In genomic region chr2:14875616-14876015, GRCm38 (mm10) we compare ENCODE assay signal across 12 mouse cellular contexts.
DNase-seq lines count a peak whose midpoint lies in the region; ATAC-seq and TF ChIP-seq lines count a peak whose summit lies in the region.
"Had no signal": no experiment of that assay in that cellular context is flagged by ENCODE, and none has a peak within 500 bp of the region (broad histone marks: within the 10 kb centered on the region; RNA-seq: fewer than 3 reads in every experiment).

No protein-coding gene starts in this region.

- H3K4me2 ChIP-seq in hindbrain, embryonic 16.5 days (ENCODE audit: low read length) = peak overlapping the region; percentile 61
- H3K4me2 ChIP-seq in neural tube, embryonic 12.5 days (replicated peaks) = no peak overlapping the region
- H3K4me2 ChIP-seq: embryonic facial prominence, embryonic 13.5 days; liver, embryonic 13.5 days had no signal

- H3K4me1 ChIP-seq in hindbrain, embryonic 16.5 days (ENCODE audit: control insufficient read depth, insufficient read depth, low read depth, low read length) = peaks cover 8% of the 10 kb centered on the region; the same call in 1 of the 2 replicates
- H3K4me1 ChIP-seq in neural tube, embryonic 12.5 days = peaks cover 12% of the 10 kb centered on the region; the same call in 1 of the 2 replicates
- H3K4me1 ChIP-seq: liver, embryonic 13.5 days had no signal

- DNase-seq in left cerebral cortex, adult 2 months (ENCODE audit: extremely low spot score in 1 of 2, low spot score in 2 of 2) = no peak
- DNase-seq in left cerebral cortex, adult 11 months (ENCODE audit: low spot score) = no peak
- peak; percentile 28 to 63 for DNase-seq in adrenal gland, postnatal 36 days
- no peak for DNase-seq in spleen, postnatal 10 days (ENCODE audit: low spot score in 2 of 2)
- no peak for DNase-seq in thymus, adult 18-20 months
- DNase-seq in thymus, postnatal 36 days = no peak
- DNase-seq: gastrocnemius, adult 2 months; liver, embryonic 13.5 days; right cerebral cortex, postnatal 25 days had no signal

- WGBS in hindbrain, embryonic 16.5 days = 28% methylated on average over 6 of the region's 6 CpGs
- 41% methylated on average over 6 of the region's 6 CpGs for WGBS in neural tube, embryonic 12.5 days

- intact Hi-C loops in left cerebral cortex, adult 2 months (cut with DNase I) = loop anchor here (5.0 to 10.0 kb wide), 2 partner anchors 82 to 179 kb away; partner anchors contain the start of gene Nsun6

- peak overlapping the region; percentile 54; the same call in 1 of the 2 replicates for H3K4me3 ChIP-seq in left cerebral cortex, adult 2 months
- peak overlapping the region; percentile 41 for H3K4me3 ChIP-seq in hindbrain, embryonic 16.5 days (ENCODE audit: low read length)
- H3K4me3 ChIP-seq in neural tube, embryonic 12.5 days = no peak overlapping the region
- H3K4me3 ChIP-seq: embryonic facial prominence, embryonic 13.5 days; gastrocnemius, adult 2 months; liver, embryonic 13.5 days had no signal

- no peaks in the 10 kb centered on the region for H3K27me3 ChIP-seq in hindbrain, embryonic 16.5 days (replicated peaks; ENCODE audit: control insufficient read depth, insufficient read depth, low read length)
- H3K27me3 ChIP-seq in neural tube, embryonic 12.5 days (replicated peaks) = no peaks in the 10 kb centered on the region
- H3K27me3 ChIP-seq: embryonic facial prominence, embryonic 13.5 days; liver, embryonic 13.5 days had no signal

- H3K27ac ChIP-seq in left cerebral cortex, adult 2 months = no peak overlapping the region
- peak overlapping the region; percentile 51 for H3K27ac ChIP-seq in hindbrain, embryonic 16.5 days (ENCODE audit: low read depth, low read length)
- no peak overlapping the region for H3K27ac ChIP-seq in neural tube, embryonic 12.5 days
- H3K27ac ChIP-seq: embryonic facial prominence, embryonic 13.5 days; gastrocnemius, adult 2 months; liver, embryonic 13.5 days had no signal

- no peaks in the 10 kb centered on the region for H3K36me3 ChIP-seq in hindbrain, embryonic 16.5 days (ENCODE audit: control insufficient read depth, insufficient read depth, low read length)
- H3K36me3 ChIP-seq in neural tube, embryonic 12.5 days = no peaks in the 10 kb centered on the region
- H3K36me3 ChIP-seq: embryonic facial prominence, embryonic 13.5 days; liver, embryonic 13.5 days had no signal

- no peak for TF ChIP-seq CTCF in left cerebral cortex, adult 2 months (IDR thresholded peaks at IDR 0.05)

- no peak overlapping the region for H3K9ac ChIP-seq in hindbrain, embryonic 16.5 days (ENCODE audit: low read depth, low read length)
- no peak overlapping the region for H3K9ac ChIP-seq in neural tube, embryonic 12.5 days
- H3K9ac ChIP-seq: embryonic facial prominence, embryonic 13.5 days; liver, embryonic 13.5 days had no signal

- H3K9me3 ChIP-seq in hindbrain, embryonic 16.5 days (ENCODE audit: control insufficient read depth, low read length) = no peaks in the 10 kb centered on the region
- H3K9me3 ChIP-seq in neural tube, embryonic 12.5 days = no peaks in the 10 kb centered on the region
- H3K9me3 ChIP-seq: embryonic facial prominence, embryonic 13.5 days; liver, embryonic 13.5 days had no signal

- peak; percentile 60 for ATAC-seq in hindbrain, embryonic 16.5 days
- ATAC-seq in neural tube, embryonic 12.5 days (ENCODE audit: low FRiP score, low read depth) = peak; percentile 59; the same call in 1 of the 2 replicates

Comparison
In these comparisons a context has a peak if more than half of its experiments do, and no peak if none do; other contexts are left out.
1. DNase-seq: peak in adrenal gland, postnatal 36 days (2 of 2); none in left cerebral cortex, adult 2 months (0 of 2), left cerebral cortex, adult 11 months (single experiment), spleen, postnatal 10 days (0 of 2), thymus, adult 18-20 months (0 of 2) and thymus, postnatal 36 days (0 of 2).